Mouse (Mus musculus) thymus, postnatal 0 days (tissue): ENCODE results near the gene Nutm2. TPM values are rescaled to one million over a fixed set of nuclear protein-coding genes. Genes with fewer than 3 reads are reported as not detected.
"Not testable (repeated sequence)": the region's sequence is repeated elsewhere in the genome, so short reads cannot be mapped to it uniquely, and the experiment has no call there.

ENCODE experiments used
- DNase-seq: peaks from one replicate; pipeline ENCODE4 v3.0.0-alpha.2; 2015; ENCODE audit warnings: low spot score
- polyA plus RNA-seq: library from polyadenylated mRNA; unstranded; fragments of >200 nt; fragmentation: Nextera tagmentation; extraction: Ambion mirVana; gene quantifications from 2 replicates; pipeline ENCODE4 v1.2.1, GENCODE M21; 2015

Nutm2 gene
- not detected in 2 replicates for polyA plus RNA-seq

DNA sequence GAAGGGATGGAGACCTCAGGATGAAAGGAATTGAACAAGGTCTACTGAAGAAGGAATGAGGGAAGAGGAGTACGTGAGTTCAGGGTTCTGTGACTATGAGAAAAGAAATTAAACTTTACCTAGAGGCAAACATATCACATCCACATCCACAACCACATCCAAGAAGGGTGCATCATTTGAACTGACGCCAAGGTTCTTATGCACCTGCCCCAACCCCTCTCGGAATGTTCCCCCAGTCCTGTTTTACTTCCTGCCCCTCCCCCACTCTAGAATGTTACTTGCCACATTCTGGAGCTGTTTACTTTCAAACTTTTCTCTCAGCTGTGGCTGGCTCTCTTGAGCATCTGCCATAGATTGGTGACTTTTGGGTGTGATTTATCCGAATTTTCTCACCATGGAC is at the start of gene Nutm2:
Gene Nutm2 (plus strand): TSS at position 301 of the 400 bp plus-strand sequence.
- DNase-seq = no peak

DNA sequence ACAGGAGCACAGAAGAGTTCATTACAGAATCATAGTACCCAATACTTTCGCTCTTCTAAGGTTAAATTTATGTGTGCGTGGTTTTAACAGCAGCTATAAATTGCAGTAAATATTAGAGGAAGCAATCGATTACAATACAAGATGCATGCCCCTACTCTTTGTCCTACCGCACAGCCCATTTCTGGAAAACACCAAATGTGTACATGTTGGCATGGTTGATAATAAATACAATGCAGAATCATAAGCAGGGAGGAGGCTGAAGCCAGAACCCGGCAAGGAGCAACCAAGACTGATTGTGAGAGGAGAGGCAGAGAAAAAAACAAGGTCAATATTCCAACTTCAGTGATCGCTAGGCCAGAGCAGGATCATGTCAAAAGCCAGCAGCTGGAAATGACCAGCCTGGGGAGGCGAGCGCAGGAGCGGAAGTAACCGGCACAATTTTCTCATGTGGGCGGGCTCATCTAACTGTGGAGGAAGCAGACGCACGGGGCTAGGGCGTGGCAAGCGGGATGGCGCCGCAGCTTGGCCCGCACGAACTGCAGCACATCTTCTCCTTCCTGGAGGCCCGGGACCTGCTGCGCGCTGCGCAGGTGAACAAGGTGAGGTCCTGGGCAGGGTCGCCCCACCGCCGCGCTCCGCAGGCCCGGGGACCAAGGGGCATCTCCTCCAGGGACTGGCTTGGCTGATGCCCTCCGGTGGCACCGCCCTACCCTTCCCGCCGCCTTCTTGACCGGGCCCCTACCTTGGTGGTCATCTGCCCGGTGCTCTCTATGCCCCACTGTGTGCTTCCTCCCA is 49.5 kb upstream of the Nutm2 start, which contains the start of gene Fbxw17:
Gene Fbxw17 (plus strand): TSS at position 476 of the 795 bp plus-strand sequence.
- peak; percentile 70 for DNase-seq

GRCm38 (mm10) chr13:50418421-50418820 is 48.7 kb upstream of the Nutm2 start:
- no peak for DNase-seq

- no peak for DNase-seq
These were observed 43.4 kb upstream of the Nutm2 start for GRCm38 (mm10) chr13:50423625-50424209.

DNA sequence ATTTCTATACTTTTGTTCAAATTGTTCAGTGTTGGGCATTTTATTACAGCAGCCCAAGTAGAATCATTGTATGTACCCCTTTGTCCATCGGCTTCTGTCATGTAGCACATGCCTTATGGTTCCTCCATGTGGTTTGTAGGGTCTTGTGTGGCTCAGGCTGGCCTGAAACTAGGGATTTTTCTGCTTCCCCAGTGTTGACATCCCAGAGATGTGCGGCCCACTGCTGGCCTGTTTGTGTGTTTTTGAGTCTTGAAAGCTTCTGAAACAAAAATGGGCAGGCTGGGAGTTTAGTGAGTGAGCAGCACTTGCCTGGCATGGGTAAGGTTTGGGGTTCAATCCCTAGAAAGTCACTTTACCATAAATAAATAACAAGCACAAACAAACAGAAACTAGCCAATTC is 42.6 kb upstream of the Nutm2 start:
- DNase-seq = no peak

DNA sequence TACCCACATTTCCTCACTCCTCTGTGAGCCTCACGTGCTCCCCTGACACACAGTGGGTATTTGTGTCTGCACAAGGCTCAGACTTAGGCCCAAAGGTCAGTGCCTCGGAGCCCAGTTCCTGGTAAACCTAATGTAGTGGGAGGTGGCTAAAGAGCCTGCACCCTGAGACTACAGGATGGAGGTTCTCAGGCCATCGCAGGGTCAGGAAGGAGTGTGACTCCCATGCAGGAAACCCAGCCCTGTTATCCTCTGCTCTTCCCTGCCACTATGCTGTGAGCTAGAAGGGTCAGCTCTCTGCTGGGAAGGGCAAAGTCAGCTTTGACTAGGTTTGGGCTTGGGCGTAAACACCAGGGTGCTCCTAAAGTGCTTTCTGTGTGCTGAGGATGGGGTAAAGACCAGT is 40.4 kb upstream of the Nutm2 start:
- no peak for DNase-seq

DNA sequence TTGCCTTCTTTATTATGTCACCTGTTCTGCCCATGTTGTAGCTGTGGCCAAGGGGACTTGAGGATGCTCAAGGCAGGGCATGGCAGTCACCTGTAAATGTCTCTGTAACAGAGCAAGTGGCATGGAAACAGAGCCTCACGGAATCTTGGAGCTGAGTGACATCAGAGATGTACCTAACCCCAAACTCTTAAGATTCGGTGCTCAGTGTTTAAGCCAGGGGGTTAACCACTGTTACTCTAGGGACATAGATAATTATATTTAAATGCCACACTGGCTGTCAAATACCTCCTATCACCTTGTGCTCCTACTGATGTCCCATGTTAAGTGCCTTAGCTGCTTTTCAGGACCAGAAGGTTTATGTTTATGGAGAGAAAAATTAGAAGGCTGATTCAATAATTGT is 23.3 kb upstream of the Nutm2 start, which contains the start of gene Gm47429:
Gene Gm47429 (minus strand): TSS at position 101 of the 400 bp plus-strand sequence.
- no peak for DNase-seq

DNA sequence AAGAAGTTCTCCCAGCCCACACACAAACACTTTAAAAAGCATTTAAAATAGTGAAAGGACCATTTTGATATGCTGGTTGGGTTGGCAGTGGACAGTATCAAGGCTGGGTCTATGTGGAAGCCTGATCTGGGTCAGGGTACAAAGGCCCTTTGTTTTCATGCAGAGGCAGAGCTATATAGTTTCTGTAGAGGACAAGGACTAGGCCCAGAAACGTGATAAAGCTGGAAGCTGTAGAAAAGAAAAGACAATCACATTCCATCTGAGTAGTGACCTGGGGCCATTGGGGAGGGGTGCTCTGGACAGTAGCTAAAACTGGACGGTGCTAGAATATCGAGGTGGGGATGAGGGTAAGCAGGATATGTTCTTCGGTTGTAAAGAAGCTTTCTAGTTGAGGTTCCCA is 21.8 kb upstream of the Nutm2 start:
- no peak for DNase-seq

DNA sequence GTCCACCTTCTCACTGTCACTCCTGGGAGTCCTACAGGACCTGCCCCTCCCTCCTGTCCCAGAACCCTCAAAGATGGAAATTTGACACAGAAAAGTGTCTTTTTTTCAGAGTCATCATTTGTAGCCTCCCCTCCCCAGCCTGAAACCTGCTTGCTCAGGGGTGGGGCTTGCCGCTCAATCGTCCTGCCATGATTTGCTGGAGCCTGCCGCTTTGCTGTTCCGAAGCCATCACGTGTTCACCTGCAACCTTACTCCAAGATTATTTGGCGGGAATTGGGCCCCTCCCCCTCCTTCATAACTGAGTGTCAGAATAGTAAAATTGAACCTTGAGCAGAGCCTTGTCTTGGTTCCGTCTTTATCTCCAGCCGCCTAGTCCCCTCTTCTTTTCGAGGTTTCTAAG is 14.8 kb upstream of the Nutm2 start:
- not testable (repeated sequence) for DNase-seq

GRCm38 (mm10) chr13:50453426-50453825 is 13.7 kb upstream of the Nutm2 start:
- DNase-seq = no peak

GRCm38 (mm10) chr13:50460433-50460832 is 6.7 kb upstream of the Nutm2 start:
- not testable (repeated sequence) for DNase-seq

- DNase-seq = no peak
These were observed 2.2 kb upstream of the Nutm2 start for GRCm38 (mm10) chr13:50464621-50465562.

DNA sequence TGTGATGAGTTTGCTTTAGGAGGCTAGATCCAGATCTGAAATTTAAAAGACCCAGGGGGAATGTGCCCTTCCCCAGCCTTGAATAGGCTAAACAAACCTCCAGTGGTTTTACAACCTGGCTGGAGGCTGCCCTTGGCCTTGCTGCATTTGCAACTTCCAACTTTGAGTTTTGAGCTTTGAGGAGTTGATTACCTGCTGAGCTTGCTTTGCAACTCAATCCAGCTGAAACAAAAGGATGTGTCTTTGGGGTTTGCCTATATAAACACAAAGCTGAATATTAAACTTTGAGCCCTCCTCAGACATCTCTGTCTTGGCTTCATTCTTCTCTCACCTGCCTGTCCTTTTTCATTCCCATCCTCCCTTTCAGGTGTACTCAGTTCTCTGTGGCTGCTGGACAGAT is 21.4 kb downstream of the Nutm2 start:
- DNase-seq = not testable (repeated sequence)

GRCm38 (mm10) chr13:50510470-50511343 is 43.6 kb downstream of the Nutm2 start:
- DNase-seq = not testable (repeated sequence)

Other genes starting within 250 kb of the Nutm2 start
- not detected in 2 replicates for gene Gm906, start 217.0 kb upstream of the Nutm2 start, polyA plus RNA-seq
- 19.2 and 19.5 TPM in 2 replicates for gene Fbxw17, start 49.4 kb upstream of the Nutm2 start, polyA plus RNA-seq
- not detected in 2 replicates for gene Gm47429, start 23.4 kb upstream of the Nutm2 start, polyA plus RNA-seq
- gene Gm904, start 175.9 kb downstream of the Nutm2 start, polyA plus RNA-seq = not detected in 2 replicates
- gene Gm8765, start 231.0 kb downstream of the Nutm2 start, polyA plus RNA-seq = not detected in 2 replicates